Comparison of ENCODE assay signal across 8 mouse cellular contexts in the genomic region with DNA sequence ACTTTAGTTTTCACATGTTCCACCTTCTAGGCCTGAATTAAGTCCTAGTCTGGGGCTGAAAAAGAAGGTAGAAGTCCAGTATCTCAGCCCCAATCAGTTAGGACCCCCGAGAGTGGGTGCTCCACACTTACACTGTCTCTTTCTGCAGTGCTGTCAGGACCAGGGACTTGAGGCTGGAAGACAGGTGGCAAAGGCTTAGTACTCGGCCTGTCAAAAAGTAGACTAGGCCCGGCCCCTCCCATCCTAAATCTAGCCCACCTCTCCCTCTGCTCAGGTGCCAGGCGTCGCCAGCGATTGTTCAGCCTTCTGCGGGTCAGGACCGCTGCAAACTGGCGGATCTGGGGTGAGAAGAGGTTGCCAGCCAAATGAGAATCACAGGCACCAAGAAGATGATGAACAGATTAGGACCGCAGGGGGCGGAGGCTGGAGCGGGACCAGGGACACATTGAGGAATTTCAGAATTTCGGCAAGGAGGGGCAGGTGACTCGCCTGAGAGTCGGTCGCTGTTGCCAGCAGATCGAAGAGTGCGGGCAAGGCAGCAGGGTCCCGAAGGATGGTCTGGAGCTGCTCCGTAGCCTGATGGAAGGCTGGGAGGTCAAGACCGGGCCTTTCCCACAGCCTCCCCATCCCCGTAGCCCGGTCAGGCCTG. TPM values are rescaled to one million over a fixed set of nuclear protein-coding genes. Genes with fewer than 3 reads are reported as not detected.
A peak's percentile ranks its signal among the peaks of the same experiment; 100 is the strongest.
DNase-seq lines count a peak whose midpoint lies in the region; ATAC-seq and TF ChIP-seq lines count a peak whose summit lies in the region.

No protein-coding gene starts in this region.

- peak; percentile 25 for DNase-seq in kidney, adult 11 months
- no peak for DNase-seq in kidney, postnatal 14 days
- peak; percentile 18 for DNase-seq in G1E (ENCODE audit: low spot score)
- DNase-seq in heart, postnatal 0 days (ENCODE audit: low spot score): no peak
- DNase-seq in spleen, postnatal 36 days (ENCODE audit: low spot score in 2 of 2): no peak

- H3ac ChIP-seq in myocyte (ENCODE audit: control insufficient read depth, insufficient read length): peak overlapping the region; percentile 30

- H3K79me2 ChIP-seq in myocyte (ENCODE audit: control insufficient read depth, insufficient read depth): peaks cover 3% of the 10 kb centered on the region

- H3K4me3 ChIP-seq in G1E (ENCODE audit: low read depth, low read length) (peak overlapping the region; percentile 81), myocyte (peak overlapping the region; percentile 77)
- peak overlapping the region; percentile 67 for H3K4me3 ChIP-seq in cortical plate, adult 2 months (ENCODE audit: insufficient read depth, low read length)
- H3K4me3 ChIP-seq in heart, postnatal 0 days (ENCODE audit: low read depth, low read length): peak overlapping the region; percentile 66
- H3K4me3 ChIP-seq in limb, embryonic 15.5 days: peak overlapping the region; percentile 78

- TF ChIP-seq CTCF in G1E (IDR thresholded peaks at IDR 0.05; ENCODE audit: low read depth, low read length): no peak
- TF ChIP-seq CTCF in cortical plate, adult 2 months (IDR thresholded peaks at IDR 0.05; ENCODE audit: extremely low read depth, insufficient read depth, low read length): no peak
- TF ChIP-seq CTCF in heart, postnatal 0 days (IDR thresholded peaks at IDR 0.05; ENCODE audit: low read depth): no peak

- 3% methylated on average over 22 of the region's 23 CpGs for WGBS in heart, postnatal 0 days
- WGBS in limb, embryonic 15.5 days: 3% methylated on average over 23 of the region's 23 CpGs

- H3K36me3 ChIP-seq in G1E (replicated peaks) (peaks cover 93% of the 10 kb centered on the region), myocyte (ENCODE audit: control insufficient read depth, insufficient read depth) (peaks cover 18% of the 10 kb centered on the region)
- H3K36me3 ChIP-seq in heart, postnatal 0 days (replicated peaks; ENCODE audit: control insufficient read depth, insufficient read depth, low read length): peaks cover 79% of the 10 kb centered on the region
- H3K36me3 ChIP-seq in limb, embryonic 15.5 days: peaks cover 82% of the 10 kb centered on the region

- peaks cover 60% of the 10 kb centered on the region for H3K4me1 ChIP-seq in G1E (ENCODE audit: insufficient read depth, low read depth, low read length)
- H3K4me1 ChIP-seq in cortical plate, adult 2 months (ENCODE audit: control insufficient read depth, insufficient read depth, low read length): no peaks in the 10 kb centered on the region
- H3K4me1 ChIP-seq in heart, postnatal 0 days (ENCODE audit: control insufficient read depth, insufficient read depth): peaks cover 6% of the 10 kb centered on the region; the same call in 1 of the 2 replicates
- H3K4me1 ChIP-seq in limb, embryonic 15.5 days: peaks cover 14% of the 10 kb centered on the region

- no peaks in the 10 kb centered on the region for H3K9me3 ChIP-seq in G1E (replicated peaks)
- no peaks in the 10 kb centered on the region for H3K9me3 ChIP-seq in heart, postnatal 0 days (replicated peaks; ENCODE audit: control insufficient read depth, low read length)
- H3K9me3 ChIP-seq in limb, embryonic 15.5 days: no peaks in the 10 kb centered on the region

- no peak overlapping the region for H3K27ac ChIP-seq in cortical plate, adult 2 months (ENCODE audit: insufficient read depth, low read length)
- peak overlapping the region; percentile 56 for H3K27ac ChIP-seq in heart, postnatal 0 days (ENCODE audit: low read depth)
- H3K27ac ChIP-seq in limb, embryonic 15.5 days: peak overlapping the region; percentile 89

- H3K9ac ChIP-seq in heart, postnatal 0 days (replicated peaks; ENCODE audit: low read depth, low read length): peak overlapping the region; percentile 63
- H3K9ac ChIP-seq in limb, embryonic 15.5 days: peak overlapping the region; percentile 87

- no peak for TF ChIP-seq EP300 in heart, postnatal 0 days (IDR thresholded peaks at IDR 0.05; ENCODE audit: low read depth)

- no peak for ATAC-seq in G1E (ENCODE audit: extremely low read depth, insufficient number of reproducible peaks, low FRiP score, poor library complexity, severe bottlenecking)
- ATAC-seq in heart, postnatal 0 days (ENCODE audit: insufficient read depth, low read depth): peak; percentile 17; the same call in 1 of the 2 replicates
- peak; percentile 57 for ATAC-seq in limb, embryonic 15.5 days (ENCODE audit: insufficient number of reproducible peaks, low FRiP score, low TSS enrichment, low read depth)

- TF ChIP-seq POLR2A in cortical plate, adult 2 months (IDR thresholded peaks at IDR 0.05; ENCODE audit: extremely low read depth, insufficient read depth, low read length): no peak
- TF ChIP-seq POLR2A in myocyte (IDR thresholded peaks at IDR 0.05; ENCODE audit: insufficient read length, low read depth): no peak

- H3K27me3 ChIP-seq in G1E (ENCODE audit: insufficient read depth, low read length) (no peaks in the 10 kb centered on the region), myocyte (ENCODE audit: control insufficient read depth, insufficient read depth, insufficient read length) (no peaks in the 10 kb centered on the region)
- no peaks in the 10 kb centered on the region for H3K27me3 ChIP-seq in heart, postnatal 0 days (ENCODE audit: control insufficient read depth, insufficient read depth, low read length)
- no peaks in the 10 kb centered on the region for H3K27me3 ChIP-seq in limb, embryonic 15.5 days

- H3K4me2 ChIP-seq in heart, postnatal 0 days (ENCODE audit: low read depth, low read length): peak overlapping the region; percentile 96
- peak overlapping the region; percentile 80 for H3K4me2 ChIP-seq in limb, embryonic 15.5 days
- peak overlapping the region; percentile 90 for H3K4me2 ChIP-seq in myocyte (ENCODE audit: low read depth)

TF ChIP-seq in myocyte, 11 proteins besides CTCF, POLR2A, EP300 and RAD21:
- TF ChIP-seq E2F4 (IDR thresholded peaks at IDR 0.05; ENCODE audit: insufficient read depth) (no peak), MYOD1 (IDR thresholded peaks at IDR 0.05; ENCODE audit: control insufficient read depth in 1 of 3, insufficient read length in 2 of 3, low read depth in 2 of 3) (peak; percentile 64 to 87 (median 86))
TF ChIP-seq in myocyte: peak in this region for 1.

RNA-seq across cellular contexts. Expression of a gene that starts 0.8 kb away (rescaled TPM):
- total RNA-seq in G1E (2014; fragmentation: Nextera tagmentation) (24.1 and 49.6 TPM in 2 replicates), G1E (2017) (18.1 and 24.9 TPM in 2 replicates)
- polyA plus RNA-seq in G1E (2012) (32.7 and 75.8 TPM in 2 replicates), myocyte (2012; fragmentation: generic; extraction: Trizol) (109 TPM)
- 152 and 165 TPM in 2 replicates for polyA plus RNA-seq in cortical plate, adult 2 months (2012; rRNA removed)
- total RNA-seq in heart, postnatal 0 days (2014; rRNA removed; ENCODE audit: low replicate concordance): 34.9 and 49.8 TPM in 2 replicates
- 32.0 and 37.6 TPM in 2 replicates for polyA plus RNA-seq in heart, postnatal 0 days (2015; fragmentation: Nextera tagmentation; extraction: Ambion mirVana)
- 107 and 125 TPM in 2 replicates for polyA plus RNA-seq in limb, embryonic 15.5 days (2015; fragmentation: Nextera tagmentation; extraction: Ambion mirVana)

RNA-seq across cellular contexts. Expression of a gene that starts 2.7 kb away (rescaled TPM):
- total RNA-seq in G1E (2014; fragmentation: Nextera tagmentation) (7.2 and 10.9 TPM in 2 replicates), G1E (2017) (2.9 and 4.6 TPM in 2 replicates)
- polyA plus RNA-seq in G1E (2012) (2.4 TPM in 1 of 2 replicates, not detected in the other), myocyte (2012; fragmentation: generic; extraction: Trizol) (0.17 TPM)
- 6.5 and 6.6 TPM in 2 replicates for polyA plus RNA-seq in cortical plate, adult 2 months (2012; rRNA removed)
- total RNA-seq in heart, postnatal 0 days (2014; rRNA removed; ENCODE audit: low replicate concordance): 0.15 and 6.9 TPM in 2 replicates
- 1.1 and 1.2 TPM in 2 replicates for polyA plus RNA-seq in heart, postnatal 0 days (2015; fragmentation: Nextera tagmentation; extraction: Ambion mirVana)
- 1.5 and 1.6 TPM in 2 replicates for polyA plus RNA-seq in limb, embryonic 15.5 days (2015; fragmentation: Nextera tagmentation; extraction: Ambion mirVana)

RNA-seq across cellular contexts. Expression of a gene that starts 8.6 kb away (rescaled TPM):
- 35.1 and 40.6 TPM in 2 replicates for total RNA-seq in G1E (2014; fragmentation: Nextera tagmentation)
- 54.0 and 57.7 TPM in 2 replicates for total RNA-seq in G1E (2017)
- polyA plus RNA-seq in G1E (2012): 14.6 and 14.8 TPM in 2 replicates
- polyA plus RNA-seq in cortical plate, adult 2 months (2012; rRNA removed): 30.8 and 33.7 TPM in 2 replicates
- total RNA-seq in heart, postnatal 0 days (2014; rRNA removed; ENCODE audit: low replicate concordance): 62.8 and 83.3 TPM in 2 replicates
- 62.7 and 67.4 TPM in 2 replicates for polyA plus RNA-seq in heart, postnatal 0 days (2015; fragmentation: Nextera tagmentation; extraction: Ambion mirVana)
- 115 and 124 TPM in 2 replicates for polyA plus RNA-seq in limb, embryonic 15.5 days (2015; fragmentation: Nextera tagmentation; extraction: Ambion mirVana)
- 57.9 TPM for polyA plus RNA-seq in myocyte (2012; fragmentation: generic; extraction: Trizol)

RNA-seq across cellular contexts. Expression of a gene that starts 15.0 kb away (rescaled TPM):
- 4.0 and 4.2 TPM in 2 replicates for total RNA-seq in G1E (2014; fragmentation: Nextera tagmentation)
- total RNA-seq in G1E (2017): 1.9 and 2.3 TPM in 2 replicates
- 0.17 and 0.26 TPM in 2 replicates for polyA plus RNA-seq in G1E (2012)
- 0.79 and 1.0 TPM in 2 replicates for polyA plus RNA-seq in cortical plate, adult 2 months (2012; rRNA removed)
- 0.12 TPM in 1 of 2 replicates, not detected in the other for total RNA-seq in heart, postnatal 0 days (2014; rRNA removed; ENCODE audit: low replicate concordance)
- 0.25 and 0.31 TPM in 2 replicates for polyA plus RNA-seq in heart, postnatal 0 days (2015; fragmentation: Nextera tagmentation; extraction: Ambion mirVana)
- 1.0 and 1.1 TPM in 2 replicates for polyA plus RNA-seq in limb, embryonic 15.5 days (2015; fragmentation: Nextera tagmentation; extraction: Ambion mirVana)
- 0.18 TPM for polyA plus RNA-seq in myocyte (2012; fragmentation: generic; extraction: Trizol)

RNA-seq across cellular contexts. Expression of a gene that starts 17.2 kb away (rescaled TPM):
- total RNA-seq in G1E (2014; fragmentation: Nextera tagmentation): 123 and 137 TPM in 2 replicates
- total RNA-seq in G1E (2017): 89.9 and 103 TPM in 2 replicates
- 80.7 and 144 TPM in 2 replicates for polyA plus RNA-seq in G1E (2012)
- polyA plus RNA-seq in cortical plate, adult 2 months (2012; rRNA removed): 5.0 and 5.8 TPM in 2 replicates
- 1.5 and 9.1 TPM in 2 replicates for total RNA-seq in heart, postnatal 0 days (2014; rRNA removed; ENCODE audit: low replicate concordance)
- polyA plus RNA-seq in heart, postnatal 0 days (2015; fragmentation: Nextera tagmentation; extraction: Ambion mirVana): 1.9 and 2.1 TPM in 2 replicates
- polyA plus RNA-seq in limb, embryonic 15.5 days (2015; fragmentation: Nextera tagmentation; extraction: Ambion mirVana): 3.3 TPM in 2 replicates
- polyA plus RNA-seq in myocyte (2012; fragmentation: generic; extraction: Trizol): not detected

Comparison
In these comparisons a context has a peak if more than half of its experiments do, and no peak if none do; other contexts are left out.
1. DNase-seq: peak in kidney, adult 11 months (single experiment) and G1E (single experiment); none in kidney, postnatal 14 days (single experiment), heart, postnatal 0 days (single experiment) and spleen, postnatal 36 days (0 of 2).
2. Peak in every context shown above with its lines, with median percentiles within 50 percentile points of each other: H3K4me3 ChIP-seq and H3K4me2 ChIP-seq.